30 mouse cellular contexts compared by ENCODE assay signal in the genomic region with DNA sequence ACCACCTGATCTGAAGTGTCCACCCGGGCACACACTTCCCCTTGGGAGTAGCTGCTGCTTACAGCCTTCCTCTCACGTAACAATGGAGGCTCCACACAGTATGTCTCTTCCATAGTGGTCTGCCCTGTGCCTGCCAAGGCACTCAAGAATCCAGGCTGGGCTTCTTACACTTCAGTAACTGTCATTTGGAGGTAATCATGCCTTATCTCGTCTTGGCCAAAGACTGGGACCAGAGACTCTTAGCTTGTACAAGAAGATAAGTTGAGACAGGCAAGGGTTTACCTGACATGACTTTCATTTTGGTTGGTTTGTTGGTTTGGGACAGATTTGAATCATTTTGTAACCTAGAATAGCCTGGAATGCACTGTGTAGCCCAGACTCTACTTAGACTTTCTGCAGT. TPM values are rescaled to one million over a fixed set of nuclear protein-coding genes. Genes with fewer than 3 reads are reported as not detected.
"Had no signal": no experiment of that assay in that cellular context is flagged by ENCODE, and none has a peak within 500 bp of the region (broad histone marks: within the 10 kb centered on the region; RNA-seq: fewer than 3 reads in every experiment).

No protein-coding gene starts in this region.

- ATAC-seq: hindbrain, postnatal 0 days; inflammation-experienced regulatory T-cells, adult 6 months; intestine, embryonic 16.5 days; midbrain, embryonic 16.5 days had no signal

- H3K4me1 ChIP-seq: limb, embryonic 12.5 days; midbrain, embryonic 12.5 days had no signal

- H3K4me3 ChIP-seq: limb, embryonic 12.5 days; limb, embryonic 15.5 days; megakaryocyte, embryonic 14.5 days; midbrain, embryonic 12.5 days; myocyte; neural tube, embryonic 13.5 days had no signal

- H3K4me2 ChIP-seq: limb, embryonic 12.5 days; limb, embryonic 15.5 days; midbrain, embryonic 12.5 days; neural tube, embryonic 13.5 days had no signal

- H3K27ac ChIP-seq: hindbrain, postnatal 0 days; limb, embryonic 12.5 days; limb, embryonic 15.5 days; macrophage; midbrain, embryonic 12.5 days; neural tube, embryonic 13.5 days; stomach, postnatal 0 days had no signal

- H3K36me3 ChIP-seq: limb, embryonic 12.5 days; limb, embryonic 15.5 days; midbrain, embryonic 12.5 days; neural tube, embryonic 13.5 days had no signal

- H3K9ac ChIP-seq: limb, embryonic 12.5 days; limb, embryonic 15.5 days; midbrain, embryonic 12.5 days; neural tube, embryonic 13.5 days had no signal

- H3K27me3 ChIP-seq: midbrain, embryonic 12.5 days; neural tube, embryonic 13.5 days had no signal

- H3K9me3 ChIP-seq: limb, embryonic 12.5 days; limb, embryonic 15.5 days; midbrain, embryonic 12.5 days; neural tube, embryonic 13.5 days had no signal

- DNase-seq: kidney, adult 18-20 months; kidney, adult 9 months; kidney, postnatal 14 days; kidney, postnatal 4 days; left cerebral cortex, postnatal 4 days; lung, adult 2 months; lung, postnatal 14 days; right cerebral cortex, postnatal 4 days; thymus, adult 2 months; thymus, postnatal 25 days had no signal

RNA-seq across cellular contexts. Expression of gene Lrrc52, which starts 13.5 kb away (rescaled TPM):
- total RNA-seq: layer of hippocampus, adult 18-20 months; layer of hippocampus, postnatal 14 days; left cerebral cortex, adult 8-10 months; left cerebral cortex, postnatal 14 days; left cerebral cortex, postnatal 4 days; monocyte, adult 5-6 weeks; neutrophil, adult 5-6 weeks had no signal
- polyA plus RNA-seq: hindbrain, postnatal 0 days; inflammation-experienced regulatory T-cells, adult 6 months; kidney, embryonic 16.5 days; limb, embryonic 12.5 days; macrophage; midbrain, embryonic 12.5 days; midbrain, embryonic 16.5 days; myocyte; neural tube, embryonic 13.5 days; stomach, embryonic 14.5 days; stomach, postnatal 0 days; thymus, adult 2 months had no signal
